Mouse (Mus musculus): ENCODE measurements around the gene Prkag2. TPM values are rescaled to one million over a fixed set of nuclear protein-coding genes. Genes with fewer than 3 reads are reported as not detected.

Prkag2 gene
- polyA plus RNA-seq, 1 experiment, result 18.0 TPM

- TF ChIP-seq CTCF (IDR thresholded peaks at IDR 0.05; ENCODE audit: insufficient read depth, low read length) (no peak), POLR2A (IDR thresholded peaks at IDR 0.05; ENCODE audit: borderline replicate concordance, extremely low read depth, low read depth, low read length) (no peak)
- DNase-seq, result no peak
- Histone ChIP-seq H3K4me1 (ENCODE audit: control insufficient read depth, insufficient read depth, low read length) (no peaks in the 10 kb centered on the region), H3K4me3 (replicated peaks; ENCODE audit: extremely low read depth, low read depth, low read length) (no peak overlapping the region)
- 76% methylated on average over 11 of the region's 11 CpGs for WGBS
Measured at GRCm38 (mm10) chr5:24888874-24889591, 211.4 kb downstream of the Prkag2 start.

- no peak for DNase-seq
- TF ChIP-seq CTCF (IDR thresholded peaks at IDR 0.05; ENCODE audit: insufficient read depth, low read length) (no peak), POLR2A (IDR thresholded peaks at IDR 0.05; ENCODE audit: borderline replicate concordance, extremely low read depth, low read depth, low read length) (no peak)
- 86% methylated on average over 8 of the region's 8 CpGs for WGBS
- Histone ChIP-seq H3K4me1 (ENCODE audit: control insufficient read depth, insufficient read depth, low read length) (no peaks in the 10 kb centered on the region), H3K4me3 (replicated peaks; ENCODE audit: extremely low read depth, low read depth, low read length) (no peak overlapping the region)
Measured at GRCm38 (mm10) chr5:24887271-24887670, 213.2 kb downstream of the Prkag2 start.

- 58% methylated on average over 4 of the region's 4 CpGs for WGBS
- H3K4me1 ChIP-seq (ENCODE audit: control insufficient read depth, insufficient read depth, low read length), result no peaks in the 10 kb centered on the region
- DNase-seq, result no peak
- H3K4me3 ChIP-seq (replicated peaks; ENCODE audit: extremely low read depth, low read depth, low read length), result no peak overlapping the region
- TF ChIP-seq CTCF (IDR thresholded peaks at IDR 0.05; ENCODE audit: insufficient read depth, low read length) (no peak), POLR2A (IDR thresholded peaks at IDR 0.05; ENCODE audit: borderline replicate concordance, extremely low read depth, low read depth, low read length) (no peak)
Measured at GRCm38 (mm10) chr5:24878713-24879112, 221.7 kb downstream of the Prkag2 start.

- 78% methylated on average over 11 of the region's 11 CpGs for WGBS
- no peak for TF ChIP-seq CTCF (IDR thresholded peaks at IDR 0.05; ENCODE audit: insufficient read depth, low read length)
- TF ChIP-seq POLR2A (IDR thresholded peaks at IDR 0.05; ENCODE audit: borderline replicate concordance, extremely low read depth, low read depth, low read length), result no peak
- Histone ChIP-seq H3K4me3 (replicated peaks; ENCODE audit: extremely low read depth, low read depth, low read length) (no peak overlapping the region), H3K4me1 (ENCODE audit: control insufficient read depth, insufficient read depth, low read length) (no peaks in the 10 kb centered on the region)
- DNase-seq, result no peak
Measured at GRCm38 (mm10) chr5:24877836-24878624, 222.4 kb downstream of the Prkag2 start.

GRCm38 (mm10) chr5:24876653-24877052 lies 223.8 kb downstream of the Prkag2 start:
- DNase-seq, result no peak
- Histone ChIP-seq H3K4me1 (ENCODE audit: control insufficient read depth, insufficient read depth, low read length) (no peaks in the 10 kb centered on the region), H3K4me3 (replicated peaks; ENCODE audit: extremely low read depth, low read depth, low read length) (no peak overlapping the region)
- TF ChIP-seq CTCF (IDR thresholded peaks at IDR 0.05; ENCODE audit: insufficient read depth, low read length) (no peak), POLR2A (IDR thresholded peaks at IDR 0.05; ENCODE audit: borderline replicate concordance, extremely low read depth, low read depth, low read length) (no peak)
- WGBS, result 82% methylated on average over 9 of the region's 9 CpGs

- no peak overlapping the region for H3K4me3 ChIP-seq (replicated peaks; ENCODE audit: extremely low read depth, low read depth, low read length)
- DNase-seq, result no peak
- TF ChIP-seq POLR2A (IDR thresholded peaks at IDR 0.05; ENCODE audit: borderline replicate concordance, extremely low read depth, low read depth, low read length) (no peak), CTCF (IDR thresholded peaks at IDR 0.05; ENCODE audit: insufficient read depth, low read length) (no peak)
- WGBS, result 85% methylated on average over 4 of the region's 4 CpGs
- H3K4me1 ChIP-seq (ENCODE audit: control insufficient read depth, insufficient read depth, low read length), result no peaks in the 10 kb centered on the region
Measured at GRCm38 (mm10) chr5:24874111-24874510, 226.3 kb downstream of the Prkag2 start.

GRCm38 (mm10) chr5:24873221-24873620 lies 227.2 kb downstream of the Prkag2 start:
- WGBS, result 75% methylated on average over 6 of the region's 6 CpGs

DNA sequence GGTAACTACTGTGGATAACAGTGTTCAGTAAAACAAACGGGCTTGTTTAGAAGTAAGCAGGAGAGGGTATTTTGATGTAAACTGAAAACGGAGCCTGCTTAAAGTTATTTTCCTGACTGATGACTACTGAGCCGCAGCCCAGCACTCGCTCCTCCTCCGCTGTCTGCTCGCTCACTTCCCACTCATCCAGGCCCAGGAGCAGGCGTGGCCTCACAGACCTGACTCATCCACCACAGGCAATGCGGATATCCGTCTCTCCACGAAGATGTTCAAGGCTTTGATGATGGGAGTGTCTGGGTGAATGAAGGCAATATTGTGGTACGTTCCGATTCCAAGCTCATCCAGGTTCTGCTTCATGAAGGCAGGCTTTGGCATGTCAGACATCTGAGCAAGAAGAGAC lies 229.2 kb downstream of the Prkag2 start:
- no peak for DNase-seq
- H3K4me3 ChIP-seq (replicated peaks; ENCODE audit: extremely low read depth, low read depth, low read length), result no peak overlapping the region
- no peaks in the 10 kb centered on the region for H3K4me1 ChIP-seq (ENCODE audit: control insufficient read depth, insufficient read depth, low read length)
- 85% methylated on average over 12 of the region's 12 CpGs for WGBS
- TF ChIP-seq POLR2A (IDR thresholded peaks at IDR 0.05; ENCODE audit: borderline replicate concordance, extremely low read depth, low read depth, low read length), result no peak
- TF ChIP-seq CTCF (IDR thresholded peaks at IDR 0.05; ENCODE audit: insufficient read depth, low read length), result no peak

More at GRCm38 (mm10) chr5:24873221-24873620, 227.2 kb downstream of the Prkag2 start:
- no peaks in the 10 kb centered on the region for H3K4me1 ChIP-seq (ENCODE audit: control insufficient read depth, insufficient read depth, low read length)
- DNase-seq, result no peak
- no peak overlapping the region for H3K4me3 ChIP-seq (replicated peaks; ENCODE audit: extremely low read depth, low read depth, low read length)
- TF ChIP-seq CTCF (IDR thresholded peaks at IDR 0.05; ENCODE audit: insufficient read depth, low read length) (no peak), POLR2A (IDR thresholded peaks at IDR 0.05; ENCODE audit: borderline replicate concordance, extremely low read depth, low read depth, low read length) (no peak)

GRCm38 (mm10) chr5:24869796-24870289 lies 230.6 kb downstream of the Prkag2 start:
- no peak for TF ChIP-seq CTCF (IDR thresholded peaks at IDR 0.05; ENCODE audit: insufficient read depth, low read length)
- TF ChIP-seq POLR2A (IDR thresholded peaks at IDR 0.05; ENCODE audit: borderline replicate concordance, extremely low read depth, low read depth, low read length), result no peak
- Histone ChIP-seq H3K4me3 (replicated peaks; ENCODE audit: extremely low read depth, low read depth, low read length) (no peak overlapping the region), H3K4me1 (ENCODE audit: control insufficient read depth, insufficient read depth, low read length) (no peaks in the 10 kb centered on the region)
- no peak for DNase-seq
- WGBS, result 54% methylated on average over 11 of the region's 11 CpGs
